Mouse (Mus musculus) kidney, postnatal 0 days (tissue): ENCODE results near the gene Cnga2. TPM values are rescaled to one million over a fixed set of nuclear protein-coding genes. Genes with fewer than 3 reads are reported as not detected.

Source experiments
- ATAC-seq: fragments of 200-750 bp; cut with Nextera tagmentation; replicated peaks from 2 replicates; pipeline ENCODE4 v1.8.0; 2017; ENCODE audit warnings: low read depth, moderate number of reproducible peaks, moderate TSS enrichment, moderate library complexity; ENCODE audit not compliant: low FRiP score
- DNase-seq: peaks from one replicate; pipeline ENCODE4 v3.0.0-alpha.2; 2016; ENCODE audit warnings: low spot score
- H3K27ac ChIP-seq: fragments of 300-500 bp; sonication (generic); 2 replicates; pipeline ENCODE4 v1.5.1; 2014; ENCODE audit warnings: mild to moderate bottlenecking
- H3K27me3 ChIP-seq: fragments of 300-500 bp; sonication (generic); 2 replicates; pipeline ENCODE4 v1.6.1; 2014; ENCODE audit warnings: low read length, mixed read lengths; ENCODE audit not compliant: insufficient read depth
- H3K36me3 ChIP-seq: fragments of 300-500 bp; sonication (generic); 2 replicates; pipeline ENCODE4 v1.6.1; 2014; ENCODE audit warnings: low read length, mixed read lengths; ENCODE audit not compliant: insufficient read depth
- H3K4me1 ChIP-seq: fragments of 300-500 bp; sonication (generic); replicated peaks from 2 replicates; pipeline ENCODE4 v1.6.1; 2014; ENCODE audit warnings: antibody characterized with exemption, low read length, mixed read lengths; ENCODE audit not compliant: insufficient read depth
- H3K4me2 ChIP-seq: fragments of 300-500 bp; sonication (generic); 2 replicates; pipeline ENCODE4 v1.6.1; 2014; ENCODE audit warnings: mild to moderate bottlenecking, low read length, moderate library complexity, mixed read lengths
- H3K4me3 ChIP-seq: fragments of 300-500 bp; sonication (generic); replicated peaks from 2 replicates; pipeline ENCODE4 v1.5.1; 2014; ENCODE audit warnings: low read depth, low read length
- H3K9ac ChIP-seq: fragments of 300-500 bp; sonication (generic); 2 replicates; pipeline ENCODE4 v1.6.1; 2014; ENCODE audit warnings: low read depth, low read length
- H3K9me3 ChIP-seq: fragments of 300-500 bp; sonication (generic); replicated peaks from 2 replicates; pipeline ENCODE4 v1.6.1; 2016; ENCODE audit warnings: low read length, inconsistent platforms, mixed read lengths
- CTCF ChIP-seq: IDR thresholded peaks from 2 replicates; pipeline ENCODE4 v1.5.1; 2016; ENCODE audit warnings: antibody characterized with exemption, low read depth, mild to moderate bottlenecking, moderate library complexity
- WGBS: fragments of 180-500 bp; shearing (Covaris S2); extraction: QIAGEN DNeasy Blood & Tissue Kit; methylation state at CpG from one replicate; pipeline ENCODE4 v1.1.7; 2014; 5-methylcytosine and 5-hydroxymethylcytosine counted together
- polyA plus RNA-seq: library from polyadenylated mRNA; unstranded; fragments of >200 nt; fragmentation: Nextera tagmentation; extraction: Ambion mirVana; gene quantifications from 2 replicates; pipeline ENCODE4 v1.2.1, GENCODE M21; 2015

Gene Cnga2
- polyA plus RNA-seq, 1 experiment from 2014 or later: not detected

GRCm38 (mm10) chrX:72023542-72023941 lies 31.9 kb downstream of the Cnga2 start:
- Histone ChIP-seq H3K9me3 (no peaks in the 10 kb centered on the region), H3K9ac (no peak overlapping the region), H3K4me3 (no peak overlapping the region), H3K4me1 (no peaks in the 10 kb centered on the region), H3K27me3 (no peaks in the 10 kb centered on the region), H3K36me3 (no peaks in the 10 kb centered on the region), H3K4me2 (no peak overlapping the region), H3K27ac (no peak overlapping the region)
- ATAC-seq: no peak
- DNase-seq: no peak
- no peak for TF ChIP-seq CTCF
- 76% methylated on average over 3 of the region's 3 CpGs for WGBS

DNA sequence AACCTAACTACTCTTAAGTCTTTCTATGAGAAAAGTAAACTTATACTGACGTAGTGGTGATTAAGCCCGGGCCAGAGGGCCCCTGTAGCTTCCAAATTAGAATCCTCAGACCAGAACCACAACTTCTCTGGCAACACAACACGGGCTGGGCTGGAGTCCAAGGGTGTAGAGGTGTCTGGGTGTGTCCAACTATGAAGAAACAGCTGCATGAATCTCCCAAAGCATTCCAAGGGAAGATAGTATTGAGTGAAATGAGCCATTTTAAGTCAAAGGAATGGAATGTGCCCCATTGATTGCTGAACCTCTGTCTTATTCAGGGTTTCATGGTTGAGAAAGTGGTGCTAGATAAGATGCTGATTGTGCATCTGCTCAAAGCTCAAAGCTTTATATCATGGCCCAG lies 52.4 kb downstream of the Cnga2 start:
- DNase-seq (no peak), ATAC-seq (no peak)
- no peak overlapping the region for H3K9ac ChIP-seq
- H3K4me3 ChIP-seq: no peak overlapping the region
- TF ChIP-seq CTCF: no peak
- H3K4me1 ChIP-seq: no peaks in the 10 kb centered on the region
- H3K9me3 ChIP-seq: no peaks in the 10 kb centered on the region
- 51% methylated on average over 3 of the region's 3 CpGs for WGBS
- H3K36me3 ChIP-seq: no peaks in the 10 kb centered on the region
- no peak overlapping the region for H3K27ac ChIP-seq
- no peak overlapping the region for H3K4me2 ChIP-seq
- H3K27me3 ChIP-seq: no peaks in the 10 kb centered on the region

DNA sequence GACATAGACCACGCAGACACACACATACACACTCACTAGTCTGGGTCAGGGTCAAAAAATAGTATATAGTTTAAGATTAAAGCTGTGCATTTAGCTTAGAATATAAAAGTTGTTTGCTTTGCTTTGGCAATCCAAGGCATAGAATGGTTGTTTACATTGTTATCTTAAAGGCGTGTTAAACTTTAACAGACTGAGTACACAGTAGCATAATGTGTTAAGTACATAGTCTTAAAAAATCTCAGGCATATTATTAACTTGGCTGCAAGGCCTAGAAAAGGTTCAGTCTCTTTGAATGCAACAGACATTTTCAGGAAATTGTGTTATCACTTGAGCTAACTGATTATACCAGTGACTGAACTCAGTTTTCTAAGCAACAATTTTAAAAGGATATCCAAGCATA lies 56.3 kb downstream of the Cnga2 start:
- no peak overlapping the region for H3K9ac ChIP-seq
- TF ChIP-seq CTCF: no peak
- 73% methylated on average over 2 of the region's 2 CpGs for WGBS
- H3K4me2 ChIP-seq: no peak overlapping the region
- DNase-seq (no peak), ATAC-seq (no peak)
- H3K36me3 ChIP-seq: no peaks in the 10 kb centered on the region
- H3K4me3 ChIP-seq: no peak overlapping the region
- no peaks in the 10 kb centered on the region for H3K27me3 ChIP-seq
- H3K4me1 ChIP-seq: no peaks in the 10 kb centered on the region
- H3K9me3 ChIP-seq: no peaks in the 10 kb centered on the region
- H3K27ac ChIP-seq: no peak overlapping the region

Other genes starting within 250 kb of the Cnga2 start
- 56.5 and 62.6 TPM in 2 replicates for gene Vma21, start 175.9 kb upstream of the Cnga2 start, polyA plus RNA-seq
- gene Gm1141, start 70.8 kb upstream of the Cnga2 start, polyA plus RNA-seq: not detected in 2 replicates
- 4.3 and 4.4 TPM in 2 replicates for gene Prrg3, start 29.2 kb upstream of the Cnga2 start, polyA plus RNA-seq
- gene Fate1, start 18.9 kb upstream of the Cnga2 start, polyA plus RNA-seq: not detected in 2 replicates
- gene Magea4, start 230.2 kb downstream of the Cnga2 start, polyA plus RNA-seq: not detected in 2 replicates